Mouse (Mus musculus) left cerebral cortex, adult 18-20 months (tissue): ENCODE measurements around the gene Ylpm1. TPM values are rescaled to one million over a fixed set of nuclear protein-coding genes. Genes with fewer than 3 reads are reported as not detected.

Source experiments
- DNase-seq, 2 experiments: peaks; one replicate each; pipeline ENCODE4 v3.0.0; 2021 to 2022; ENCODE audit warnings: low spot score in 2 of 2, mixed read lengths in 1 of 2
- total RNA-seq, 2 experiments: library from RNA; stranded (reverse); gene quantifications; 2 replicates each; pipeline ENCODE4 v1.2.3; 2021

Ylpm1 gene
- total RNA-seq, 2 experiments from 2014 or later, result 111 to 112 TPM

DNA sequence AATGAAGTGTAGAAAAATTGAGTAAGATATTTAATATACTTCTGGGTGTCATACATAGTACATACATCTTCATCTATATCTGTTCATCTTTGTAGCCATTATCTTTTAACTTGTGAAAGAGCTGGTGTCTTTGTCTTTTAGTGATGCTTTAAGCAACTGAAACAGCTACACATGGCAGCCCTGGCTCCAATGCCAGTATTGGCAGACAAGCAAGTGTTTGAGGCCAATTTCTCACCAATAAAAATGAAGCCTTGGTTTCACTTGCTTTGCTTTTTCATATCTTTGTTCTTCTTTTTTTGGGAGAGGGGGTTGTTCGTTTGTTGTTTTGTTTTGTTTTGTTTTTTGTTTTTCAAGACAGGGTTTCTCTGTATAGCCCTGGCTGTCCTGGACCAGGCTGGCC, 10.1 kb downstream of the Ylpm1 start:
- no peak for DNase-seq

DNA sequence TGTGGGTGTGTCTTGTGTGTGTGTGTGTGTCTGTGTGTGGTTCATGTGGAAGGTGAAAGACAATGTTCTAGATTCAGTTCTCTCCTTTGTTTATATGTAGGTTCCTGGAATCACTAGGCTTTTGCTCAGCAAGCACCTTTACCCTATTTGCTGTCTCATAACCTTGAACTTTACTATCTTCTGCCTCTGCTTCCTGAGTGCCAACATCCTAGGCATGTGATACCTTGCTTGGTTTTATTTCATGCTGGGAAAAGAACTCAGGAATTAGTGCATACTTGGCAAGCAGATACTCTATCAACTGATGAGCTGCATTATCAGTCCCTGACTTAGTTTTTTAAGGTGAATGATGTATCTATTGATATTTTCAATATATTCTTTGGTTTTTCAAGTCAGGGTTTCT, 10.9 kb downstream of the Ylpm1 start:
- DNase-seq, result no peak

DNA sequence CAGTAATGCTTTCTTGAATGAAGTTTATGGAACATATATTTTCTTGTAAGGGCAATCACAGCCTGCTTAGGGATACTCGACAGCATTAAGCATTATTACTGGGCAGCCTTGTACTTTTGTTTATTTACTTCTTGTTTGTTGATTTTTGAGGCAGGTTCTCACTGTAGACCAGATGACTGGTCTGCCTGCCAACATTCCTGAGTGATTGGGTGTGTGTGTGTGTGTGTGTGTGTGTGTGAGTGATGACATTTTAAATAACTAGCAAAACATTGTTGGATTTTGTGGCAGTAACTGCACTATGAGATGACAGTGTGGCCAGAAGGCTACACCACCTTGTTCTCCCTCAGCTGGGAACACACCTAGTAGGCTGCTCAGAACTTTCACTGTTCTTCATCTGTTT, 13.7 kb downstream of the Ylpm1 start:
- no peak for DNase-seq

DNA sequence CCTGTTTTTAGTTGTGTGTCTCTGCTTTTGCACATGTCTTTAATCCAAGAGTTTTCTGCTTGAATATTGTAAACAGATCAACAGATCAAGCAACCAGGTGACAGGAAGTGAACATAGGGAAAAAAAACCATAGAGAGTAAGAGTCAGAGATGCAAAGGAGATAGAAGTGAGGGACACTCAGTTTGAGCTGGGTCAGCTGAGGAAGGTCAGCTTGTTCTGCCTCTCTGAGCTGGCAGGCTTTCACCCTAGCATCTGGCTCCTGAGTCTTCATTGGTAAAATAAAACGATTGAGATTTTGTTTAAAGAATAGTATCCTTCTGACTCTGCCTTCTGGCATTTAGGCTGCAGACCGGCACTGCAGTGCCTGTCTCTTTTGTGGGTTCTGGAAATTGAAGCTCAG, 14.4 kb downstream of the Ylpm1 start:
- no peak for DNase-seq

DNA sequence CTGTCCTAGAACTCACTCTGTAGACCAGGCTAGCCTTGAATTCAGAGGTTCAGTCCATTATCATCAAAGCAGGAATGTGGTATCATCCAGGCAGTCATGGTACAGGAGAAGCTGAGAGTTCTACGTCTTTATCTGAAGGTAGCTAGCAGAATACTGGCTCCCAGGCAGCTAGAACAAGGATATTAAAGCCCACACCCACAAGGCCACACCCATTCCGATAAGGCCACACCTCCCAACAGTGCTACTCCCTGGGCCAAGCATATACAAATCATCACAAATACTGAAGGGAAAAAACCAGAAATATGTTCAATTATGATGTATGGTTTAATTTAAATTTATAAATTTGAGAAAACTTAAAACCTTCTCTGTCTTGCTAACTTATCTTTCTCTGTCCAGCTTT, 16.1 kb downstream of the Ylpm1 start:
- DNase-seq, result no peak

DNA sequence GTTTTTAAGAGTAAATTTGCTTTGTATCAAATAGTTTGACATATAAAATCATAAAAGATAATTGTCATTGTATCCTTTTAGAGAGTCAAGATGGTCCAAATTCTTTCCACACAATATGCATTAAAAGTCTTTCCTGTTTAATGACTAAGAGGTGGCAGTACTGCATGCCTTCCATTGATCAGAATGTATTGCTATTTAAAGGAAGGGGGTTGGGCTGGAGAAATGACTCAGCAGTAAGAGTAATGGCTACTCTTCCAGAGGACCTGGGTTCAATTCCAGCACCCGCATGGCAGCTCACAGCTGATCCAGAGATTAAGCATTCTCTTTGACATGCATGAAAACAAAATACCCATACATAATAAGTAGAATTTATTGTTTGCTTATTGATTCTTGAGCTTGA, 25.9 kb downstream of the Ylpm1 start:
- DNase-seq, result no peak

DNA sequence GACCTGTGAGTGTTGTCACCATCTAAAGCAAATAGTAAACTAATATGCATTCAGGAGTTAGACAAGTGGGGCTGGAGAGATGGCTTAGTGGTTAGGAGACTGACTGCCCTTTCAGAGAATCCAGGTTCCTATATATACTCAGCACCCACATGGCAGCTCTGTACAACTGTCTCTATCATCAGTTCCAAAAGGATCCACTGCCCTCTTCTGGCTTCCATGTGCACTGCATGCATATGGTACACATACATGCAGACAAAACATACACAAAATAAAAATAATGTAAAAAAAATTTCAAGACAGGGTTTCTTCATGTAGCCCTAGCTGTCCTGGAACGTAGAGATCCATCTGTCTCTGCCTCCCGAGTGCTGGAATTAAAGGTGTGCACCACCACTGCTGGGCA, 36.6 kb downstream of the Ylpm1 start:
- DNase-seq, result no peak

DNA sequence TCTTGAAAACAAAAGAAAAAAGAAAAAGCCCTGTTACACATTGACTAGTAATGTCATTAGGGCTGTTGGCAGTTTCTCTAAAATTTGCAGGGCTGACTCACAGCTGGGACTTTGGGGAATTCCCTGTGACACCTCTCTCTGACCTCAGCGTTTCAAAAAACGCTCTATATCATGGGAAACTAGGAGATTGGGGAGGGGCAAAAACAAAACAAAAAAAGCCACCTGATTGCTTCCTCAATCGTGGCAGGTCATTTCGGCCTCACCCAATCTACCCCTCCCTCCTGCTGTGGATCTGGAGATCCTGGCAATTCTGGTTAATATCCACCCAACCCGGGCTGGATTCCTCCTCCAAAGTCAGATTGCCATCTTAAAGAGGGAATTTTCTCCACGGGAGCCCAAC, 55.1 kb downstream of the Ylpm1 start:
- no peak for DNase-seq

DNA sequence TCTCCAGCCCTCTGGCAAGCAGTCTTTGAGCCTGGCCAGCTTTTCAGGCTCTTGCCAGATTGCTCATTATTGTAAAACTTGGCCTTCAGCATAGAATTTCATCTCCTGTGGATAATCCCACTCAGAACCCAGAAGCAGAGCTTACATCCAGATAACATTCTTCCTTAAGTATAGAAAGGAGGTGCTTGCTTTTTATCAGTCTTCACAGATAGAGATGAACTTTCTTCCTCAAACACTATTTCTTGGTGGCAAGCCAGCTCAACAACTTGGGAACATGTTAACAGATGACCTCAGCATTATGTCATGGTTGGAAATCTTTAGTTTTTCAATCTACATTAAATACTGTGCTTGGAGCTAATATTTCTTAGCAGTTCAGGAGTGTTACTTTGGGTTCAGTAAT, 74.9 kb downstream of the Ylpm1 start:
- DNase-seq, result no peak

DNA sequence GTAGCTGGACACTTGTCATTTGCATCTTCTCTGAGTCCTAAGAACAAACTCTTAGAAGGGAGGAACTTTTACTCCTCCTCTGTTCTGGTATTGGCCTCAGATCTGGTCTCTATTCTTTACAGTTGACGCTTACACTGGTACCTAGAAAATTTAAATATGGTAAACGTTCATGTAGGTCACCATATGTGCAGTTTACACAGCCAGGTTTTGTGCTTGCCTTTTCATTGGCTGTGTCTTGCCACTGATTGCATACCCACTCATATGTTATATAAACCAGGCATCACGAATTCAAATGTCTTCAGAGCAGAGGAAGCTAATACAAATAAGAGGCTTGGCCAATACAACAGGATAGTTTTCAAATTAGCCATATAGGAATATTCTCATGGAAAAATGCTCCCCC, 81.0 kb downstream of the Ylpm1 start:
- DNase-seq, result peak in 1 of 2 experiments; percentile 24

DNA sequence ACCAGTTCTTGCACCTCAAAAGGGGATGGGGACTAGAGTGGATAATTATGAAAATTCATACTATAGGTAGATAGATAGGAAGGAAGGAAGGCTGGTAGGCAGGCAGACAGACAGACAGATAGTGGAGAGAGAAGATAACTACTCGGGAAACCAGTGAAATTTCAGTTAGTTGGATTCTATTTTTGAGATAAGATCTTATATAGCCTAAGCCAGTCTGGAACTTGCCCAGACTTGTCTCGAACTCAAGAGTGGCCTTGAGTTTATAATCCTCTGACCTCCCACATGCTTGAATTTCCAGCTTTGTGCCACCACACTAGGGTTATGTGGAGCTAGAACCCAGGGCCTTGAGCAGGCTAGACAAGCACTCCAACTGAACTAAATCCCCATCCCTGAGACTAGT, 88.1 kb downstream of the Ylpm1 start:
- no peak for DNase-seq

DNA sequence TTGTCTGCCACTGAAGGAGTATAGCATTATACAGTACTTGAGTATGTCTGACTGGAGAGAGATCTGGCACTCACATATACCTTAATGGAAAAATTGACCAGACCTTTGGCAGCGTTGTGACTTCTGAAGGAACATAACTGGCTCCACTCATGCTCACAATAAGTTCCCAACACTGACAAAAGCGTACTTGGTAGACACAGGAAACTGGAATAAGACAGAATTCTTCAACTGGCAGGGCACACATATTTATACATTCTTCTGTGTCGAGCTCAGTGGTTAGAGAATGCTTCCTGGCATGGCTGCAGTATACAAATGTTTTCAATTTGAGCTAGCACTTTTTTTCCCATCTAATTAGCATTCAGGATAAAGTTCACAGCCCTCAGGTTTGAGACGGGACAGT, 88.8 kb downstream of the Ylpm1 start:
- no peak for DNase-seq

DNA sequence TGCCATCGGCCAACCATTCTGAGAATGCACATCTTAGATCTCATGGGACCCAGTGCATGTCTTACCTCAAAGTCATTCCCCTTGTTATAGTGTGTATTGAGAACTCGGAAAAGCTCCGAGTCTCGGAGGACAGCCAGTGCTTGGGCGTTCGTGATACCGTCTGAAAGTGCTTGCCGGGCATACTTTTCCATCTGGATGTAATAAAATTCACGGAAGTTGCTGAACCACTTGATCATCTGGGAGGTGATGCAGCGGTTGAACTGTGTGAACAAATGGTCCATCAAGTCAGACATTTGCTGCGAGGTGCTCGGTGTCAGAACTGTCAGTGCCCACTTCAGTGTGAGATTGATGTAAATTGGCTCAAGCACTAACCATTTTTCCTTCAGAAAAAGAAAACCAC, 91.7 kb downstream of the Ylpm1 start:
- DNase-seq, result no peak

DNA sequence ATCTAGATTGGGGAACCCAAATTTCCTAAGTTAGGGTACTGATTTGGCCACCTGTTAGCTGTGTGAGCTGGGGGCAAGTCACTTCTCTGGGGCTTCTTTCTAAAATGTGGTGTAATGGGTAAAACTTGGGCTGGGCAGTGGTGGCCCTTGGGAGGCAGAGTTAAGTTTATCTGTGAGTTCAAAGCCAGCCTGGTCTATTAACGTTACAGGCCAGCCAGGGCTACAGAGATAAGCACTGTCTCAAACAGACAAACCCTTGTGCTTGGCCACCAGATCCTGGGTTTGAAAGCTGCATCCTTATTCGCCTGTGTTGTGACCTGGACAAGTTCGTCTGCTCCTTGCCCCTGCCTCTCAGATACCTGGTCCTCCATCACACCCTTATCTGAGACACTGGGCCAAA, 95.1 kb downstream of the Ylpm1 start:
- DNase-seq, result no peak

DNA sequence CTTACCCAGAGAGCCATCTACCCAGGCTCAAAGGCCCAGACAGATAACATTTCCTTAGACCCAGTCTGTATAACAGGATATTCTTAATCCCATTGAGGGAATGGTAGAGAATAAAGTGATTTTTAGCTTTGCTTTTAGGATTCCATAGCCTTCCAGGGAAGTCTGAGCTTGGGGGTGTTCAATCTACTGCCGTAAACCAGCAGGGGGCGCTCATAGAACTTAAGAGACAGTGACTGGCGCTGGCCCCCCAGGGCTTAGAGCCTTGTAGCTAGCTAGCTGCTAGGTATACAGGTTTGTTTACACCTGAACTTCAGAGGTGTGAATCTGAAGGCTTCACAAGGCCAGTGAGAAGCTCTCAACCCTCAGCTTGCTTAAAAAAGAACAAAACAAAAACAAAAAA, 96.1 kb downstream of the Ylpm1 start:
- peak; percentile 67 to 79 for DNase-seq

DNA sequence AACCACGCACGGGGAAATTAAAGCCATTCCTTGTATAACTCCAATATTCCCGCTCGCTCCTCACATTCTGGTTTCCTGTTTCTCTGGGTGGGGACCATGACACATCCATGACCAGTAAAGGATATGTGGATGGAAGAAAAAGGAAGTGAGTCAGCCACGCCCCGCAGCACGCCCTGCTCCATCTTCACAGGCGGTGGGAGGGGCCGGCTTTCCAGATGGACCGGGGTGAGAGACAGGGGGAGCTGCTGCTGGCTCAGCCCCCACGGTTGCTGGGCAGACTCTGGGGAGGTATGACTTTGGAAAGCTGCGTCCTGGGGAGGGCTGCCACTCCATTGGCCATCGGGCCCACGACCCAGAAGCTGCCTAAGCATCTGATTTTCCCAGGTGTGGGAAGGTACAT, 97.9 kb downstream of the Ylpm1 start:
- peak; percentile 60 to 61 for DNase-seq

DNA sequence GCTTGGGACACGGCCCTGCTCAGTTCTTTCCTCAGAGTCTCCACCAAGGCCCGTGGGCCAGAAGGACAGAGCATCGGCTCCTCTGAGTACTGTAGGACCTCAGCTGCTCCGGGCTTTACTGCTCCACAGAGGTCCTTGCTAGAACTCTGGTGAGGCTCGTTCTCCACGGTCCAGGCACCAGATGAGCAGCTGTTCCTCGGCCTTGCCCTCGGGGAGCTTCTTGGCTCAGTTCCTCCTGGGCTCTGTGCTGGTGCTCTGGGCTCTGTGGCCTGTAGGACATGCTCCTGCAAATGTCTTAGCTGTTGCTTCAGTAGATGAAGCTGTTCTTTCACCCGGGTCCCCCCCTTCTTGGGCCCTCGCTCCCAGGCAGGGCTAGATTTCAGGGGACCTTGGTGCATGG, 98.6 kb downstream of the Ylpm1 start:
- no peak for DNase-seq

DNA sequence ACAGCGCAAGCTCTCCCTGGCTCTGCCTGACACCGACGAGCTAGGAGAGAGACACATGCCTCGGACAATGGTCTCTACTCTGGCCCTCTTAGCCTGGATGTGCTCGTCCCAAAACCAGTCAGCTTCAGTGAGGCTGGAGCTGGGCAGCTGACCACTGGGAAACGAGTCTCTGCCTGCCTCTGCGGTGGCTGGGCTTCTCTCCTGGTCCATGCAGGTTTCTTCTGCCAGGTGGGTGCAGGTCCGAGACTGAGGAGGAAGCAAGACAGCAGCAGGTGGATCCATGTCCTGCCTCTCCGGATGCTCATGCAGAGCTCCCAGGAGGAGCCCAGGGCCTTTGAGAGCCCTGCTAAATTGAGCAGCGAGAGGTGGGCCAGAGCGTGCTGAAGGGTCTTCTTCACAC, 99.0 kb downstream of the Ylpm1 start:
- DNase-seq, result no peak

DNA sequence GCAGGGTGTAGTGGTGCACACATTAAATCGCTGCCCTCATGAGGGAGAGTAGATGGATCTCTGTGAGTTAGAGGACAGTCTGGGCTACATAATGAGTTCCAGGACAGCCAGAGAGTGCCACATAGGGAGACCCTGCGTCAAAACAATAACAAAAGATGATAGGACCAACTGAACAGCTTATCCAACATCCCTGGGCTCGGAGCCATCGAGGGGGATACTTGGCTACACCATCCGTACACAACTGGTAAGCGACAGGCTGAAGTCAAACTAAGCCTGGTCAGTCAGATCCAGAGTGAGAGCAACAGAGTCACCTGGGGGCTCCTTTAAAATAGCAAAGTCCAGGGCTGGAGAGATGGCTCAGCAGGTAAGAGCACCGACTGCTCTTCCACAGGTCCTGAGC, 99.7 kb downstream of the Ylpm1 start:
- no peak for DNase-seq

DNA sequence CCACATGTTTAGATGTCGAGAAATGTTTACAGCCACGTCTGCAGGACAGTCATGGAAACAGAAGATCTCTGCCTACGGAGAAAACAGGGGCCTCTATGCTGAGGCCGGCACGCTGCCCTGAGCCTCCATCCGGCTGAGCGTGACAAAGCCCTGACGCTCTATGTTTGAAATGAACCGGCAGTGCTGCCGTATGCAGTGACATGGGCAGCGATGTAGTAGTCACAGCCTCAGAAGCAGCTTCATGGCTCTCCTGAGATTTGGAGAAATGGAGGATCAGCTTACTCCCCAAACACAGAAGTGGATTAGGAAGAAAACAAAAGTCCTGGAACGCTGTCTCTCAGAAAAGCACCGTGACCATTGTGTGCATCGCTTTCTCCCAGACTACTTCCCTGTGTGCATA, 104.9 kb downstream of the Ylpm1 start:
- no peak for DNase-seq

DNA sequence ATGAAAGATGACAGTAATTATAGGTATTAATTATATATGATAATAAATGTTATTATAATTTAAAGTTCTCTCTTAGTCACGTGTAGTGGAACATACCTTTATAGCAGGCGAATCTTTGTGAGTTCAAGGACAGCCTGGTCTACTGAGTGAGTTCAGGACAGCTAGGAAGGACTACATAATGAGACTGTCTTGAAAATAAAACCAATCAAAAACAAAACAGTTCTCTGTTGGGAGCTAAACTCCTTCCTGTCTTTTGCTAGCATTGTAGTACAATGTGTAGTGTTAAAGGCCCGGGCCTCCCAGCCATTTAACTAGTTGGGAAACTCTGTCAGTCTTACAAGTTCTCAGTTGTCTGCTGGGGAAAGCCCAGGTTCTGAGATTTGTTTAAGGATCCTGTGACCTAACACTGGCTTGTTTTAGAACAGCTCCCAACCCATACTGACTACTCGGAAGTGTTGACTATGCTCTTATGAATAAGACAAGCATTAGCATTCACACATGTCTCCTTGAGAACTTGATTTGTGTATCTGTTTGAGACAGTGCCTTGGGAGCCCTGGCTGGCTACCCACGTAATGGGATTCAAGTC, 105.5 kb downstream of the Ylpm1 start:
- DNase-seq, result no peak

DNA sequence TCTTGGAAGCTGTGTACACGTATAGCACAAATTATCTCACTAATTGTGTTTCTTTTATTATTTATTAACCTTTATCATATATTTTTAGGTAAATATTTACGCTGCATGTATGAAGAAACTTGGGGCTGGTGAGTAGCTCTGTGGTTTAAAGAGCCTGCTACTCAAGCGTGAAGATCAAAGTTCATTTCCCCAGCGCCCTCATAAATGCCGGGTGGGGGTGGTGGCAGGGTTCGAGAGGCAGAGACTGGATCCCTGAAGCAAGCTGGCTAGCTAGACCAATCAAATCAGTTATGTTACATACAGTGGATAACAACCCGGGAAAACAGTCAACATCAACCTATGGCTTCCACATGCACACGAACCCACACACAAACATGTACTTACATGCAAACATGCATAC, 107.0 kb downstream of the Ylpm1 start:
- no peak for DNase-seq

DNA sequence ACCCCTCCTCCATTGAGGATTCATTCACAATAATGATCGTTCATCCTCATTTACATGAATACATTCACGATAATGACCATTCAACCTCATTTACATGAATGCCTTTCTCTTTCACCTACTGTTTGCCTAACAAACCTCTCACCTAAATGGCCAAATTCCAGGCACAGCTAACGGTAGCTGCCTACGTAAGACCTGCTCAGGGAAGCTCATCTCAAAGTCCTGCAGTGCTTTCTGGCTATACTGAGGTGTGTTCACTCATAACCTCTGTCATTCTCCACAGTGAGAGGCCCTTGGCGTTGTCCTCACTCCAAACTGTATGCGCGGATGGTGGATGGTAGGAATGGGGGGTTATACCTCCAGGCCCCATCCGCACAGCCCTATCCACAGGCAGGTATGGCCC, 108.7 kb downstream of the Ylpm1 start:
- DNase-seq, result no peak

DNA sequence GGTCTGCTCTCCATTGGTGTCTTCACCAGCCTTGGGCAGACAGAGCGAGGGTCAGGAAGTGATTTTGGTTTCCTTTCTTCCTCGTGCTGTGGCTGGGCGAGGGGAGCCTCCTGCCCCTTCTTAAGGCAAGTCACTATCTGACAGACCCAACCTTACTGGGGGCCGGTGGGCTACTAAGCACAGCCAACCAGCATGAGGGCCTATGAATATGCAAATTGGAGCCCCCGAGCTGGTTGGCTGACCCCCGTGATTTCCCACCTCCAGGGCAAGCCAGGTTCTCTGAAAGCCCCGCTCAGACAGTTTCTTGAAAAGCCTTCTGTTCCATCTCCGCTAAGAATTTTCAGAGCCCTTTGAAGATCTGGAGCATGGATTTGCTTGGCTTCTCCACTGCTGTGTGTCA, 110.2 kb downstream of the Ylpm1 start:
- DNase-seq, result no peak
